In the genomic region with DNA sequence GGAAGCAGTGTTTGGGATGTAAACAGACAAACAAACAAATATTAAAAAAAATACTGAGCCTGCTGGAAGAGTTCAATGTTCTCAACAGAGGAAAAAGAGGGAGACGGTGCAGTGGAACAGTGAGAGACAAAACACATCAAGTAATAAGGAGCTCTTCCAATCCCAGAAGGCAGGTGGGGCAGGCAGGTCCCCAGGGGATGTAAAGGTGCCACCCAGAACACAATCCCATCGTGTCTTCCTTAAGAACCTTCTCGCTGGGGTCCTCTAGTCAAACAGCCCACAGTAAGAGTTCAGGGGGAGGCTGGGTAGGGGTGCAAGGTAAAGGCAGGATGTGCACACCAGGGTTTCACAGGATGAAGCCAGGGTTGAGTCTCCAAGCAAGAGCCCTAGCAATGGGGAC, we compare ENCODE assay signal across 24 mouse cellular contexts. TPM values are rescaled to one million over a fixed set of nuclear protein-coding genes. Genes with fewer than 3 reads are reported as not detected.
"Had no signal": no experiment of that assay in that cellular context is flagged by ENCODE, and none has a peak within 500 bp of the region (broad histone marks: within the 10 kb centered on the region; RNA-seq: fewer than 3 reads in every experiment).

No protein-coding gene starts in this region.

- H3K4me3 ChIP-seq: neural tube, embryonic 13.5 days; neural tube, embryonic 15.5 days; stomach, embryonic 15.5 days had no signal

- H3K27ac ChIP-seq: neural tube, embryonic 13.5 days; neural tube, embryonic 15.5 days; stomach, embryonic 15.5 days; stomach, postnatal 0 days had no signal

- H3K9ac ChIP-seq: neural tube, embryonic 13.5 days; neural tube, embryonic 15.5 days; stomach, embryonic 15.5 days had no signal

- H3K4me1 ChIP-seq: neural tube, embryonic 13.5 days; neural tube, embryonic 15.5 days had no signal

- H3K36me3 ChIP-seq: neural tube, embryonic 13.5 days; neural tube, embryonic 15.5 days; stomach, embryonic 15.5 days had no signal

- H3K9me3 ChIP-seq: neural tube, embryonic 13.5 days; neural tube, embryonic 15.5 days; stomach, embryonic 15.5 days had no signal

- H3K27me3 ChIP-seq: neural tube, embryonic 13.5 days; neural tube, embryonic 15.5 days; stomach, embryonic 15.5 days had no signal

- H3K4me2 ChIP-seq: neural tube, embryonic 13.5 days; neural tube, embryonic 15.5 days; stomach, embryonic 15.5 days had no signal

- DNase-seq: retina, postnatal 1 day; right cerebral cortex, adult 18-20 months; right cerebral cortex, postnatal 14 days; right cerebral cortex, postnatal 25 days; right cerebral cortex, postnatal 4 days; spleen, adult 18-20 months; thymus, adult 18-20 months; thymus, adult 2 months; thymus, postnatal 14 days; thymus, postnatal 25 days; thymus, postnatal 36 days; thymus, postnatal 4 days had no signal

RNA-seq across cellular contexts. Expression of gene Gm10974, which starts 7.7 kb away (rescaled TPM):
- polyA plus RNA-seq: neural tube, embryonic 13.5 days; neural tube, embryonic 14.5 days; neural tube, embryonic 15.5 days; small intestine, adult 2 months; spleen, adult 2 months; stomach, embryonic 14.5 days; stomach, embryonic 15.5 days; stomach, embryonic 16.5 days; stomach, postnatal 0 days; testis, adult 2 months; thymus, adult 2 months; thymus, postnatal 0 days; urinary bladder, adult 2 months had no signal
